Mouse (Mus musculus) spleen, postnatal 4 days (tissue): Measurements from ENCODE around the gene Snap91.

Experiments used
- DNase-seq, 2 experiments: peaks; one replicate each; pipeline ENCODE4 v3.0.0; 2022; ENCODE audit warnings: low spot score in 2 of 2

Snap91 gene

GRCm38 (mm10) chr9:86880113-86880972, at the start of gene Snap91:
Snap91 (minus strand) TSS chr9:86880654.
- DNase-seq, result peak in 1 of 2 experiments; percentile 60

GRCm38 (mm10) chr9:86926519-86926918, 46.1 kb upstream of the Snap91 start:
- no peak for DNase-seq

GRCm38 (mm10) chr9:86925688-86926087, 45.2 kb upstream of the Snap91 start:
- DNase-seq, result no peak

GRCm38 (mm10) chr9:86922430-86922829, 42.0 kb upstream of the Snap91 start:
- DNase-seq, result no peak

GRCm38 (mm10) chr9:86916543-86916942, 36.1 kb upstream of the Snap91 start:
- no peak for DNase-seq

GRCm38 (mm10) chr9:86899502-86900199, 19.2 kb upstream of the Snap91 start:
- no peak for DNase-seq

DNA sequence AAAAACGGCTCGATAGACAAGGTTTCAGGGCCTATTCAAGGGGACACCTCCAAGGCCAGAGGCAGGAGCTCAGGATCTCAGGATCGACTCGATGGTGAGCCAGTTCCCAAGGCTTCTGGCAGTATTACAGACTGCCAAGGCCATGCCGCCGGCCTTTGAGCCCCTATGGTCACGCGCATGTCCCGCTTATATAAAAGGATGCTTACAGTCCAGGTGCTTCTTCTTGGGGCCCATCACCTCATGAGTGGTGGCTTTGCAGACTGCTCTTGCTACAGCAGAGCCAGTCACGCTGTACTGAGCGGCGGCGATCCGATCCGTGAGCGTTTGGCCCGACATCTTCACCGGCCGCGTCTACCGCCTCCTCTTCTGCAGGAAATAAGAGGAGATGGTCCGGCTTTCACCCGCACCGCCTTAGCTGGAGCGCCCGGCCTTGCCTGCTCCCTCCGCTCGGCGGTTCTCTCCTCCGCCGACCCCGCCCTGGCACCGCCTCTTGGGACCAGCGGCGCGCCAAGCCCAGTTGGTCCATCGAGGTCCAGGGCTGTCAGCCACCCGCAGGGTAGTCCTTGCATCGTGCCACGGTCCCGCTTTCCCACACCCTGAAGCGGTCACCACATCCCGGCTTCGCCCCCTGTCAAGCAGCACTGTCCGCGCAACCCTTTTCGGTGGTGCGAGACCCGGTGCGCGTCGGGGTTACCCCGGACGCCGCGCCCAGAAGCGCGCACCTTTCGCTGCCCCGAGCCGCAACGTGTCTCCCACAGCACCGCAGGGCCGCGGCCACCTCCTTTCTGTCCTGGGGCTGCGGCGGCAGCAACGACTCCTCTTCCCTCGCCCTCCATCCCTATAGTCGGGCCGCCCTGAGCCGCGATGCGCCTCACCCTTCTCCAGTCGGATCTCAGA, 990 bp downstream of the Snap91 start:
- DNase-seq, result no peak

DNA sequence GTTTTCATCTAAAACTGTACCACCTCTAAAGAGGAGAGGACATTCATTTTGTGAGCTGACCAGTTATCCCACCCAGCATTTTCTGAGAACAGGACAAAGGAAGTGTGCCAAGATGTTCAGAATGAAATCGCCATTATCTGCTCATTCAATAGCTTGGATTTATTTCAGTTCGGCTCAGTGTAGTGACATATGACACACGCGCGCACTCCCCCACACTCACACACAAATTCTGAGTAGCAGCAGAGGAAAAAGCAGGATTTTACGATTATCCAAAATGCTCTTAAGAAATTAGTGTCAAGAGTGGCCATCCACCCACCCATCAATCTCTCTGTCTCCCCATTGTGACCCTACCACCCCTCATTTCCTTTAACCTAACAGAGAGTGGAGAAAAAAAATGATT, 1.7 kb downstream of the Snap91 start:
- no peak for DNase-seq

DNA sequence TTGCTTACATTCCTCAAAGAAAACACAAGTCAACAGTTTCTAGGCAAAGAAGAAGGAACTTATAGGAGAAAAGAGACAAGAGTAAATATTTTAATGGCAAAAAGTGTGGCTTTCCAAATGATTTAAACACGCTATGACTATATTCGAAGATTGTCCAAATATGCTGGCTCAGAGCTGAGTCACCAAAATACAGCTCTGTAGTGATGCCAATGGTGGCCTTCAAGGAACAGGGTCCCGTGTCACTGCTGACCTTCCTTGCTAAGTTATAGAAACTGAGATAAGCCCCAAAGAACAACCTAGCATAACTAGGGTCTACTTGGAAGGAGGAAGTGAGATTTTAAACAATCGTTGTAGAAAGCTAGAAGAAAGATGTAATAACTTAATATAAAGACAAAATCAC, 6.8 kb downstream of the Snap91 start:
- no peak for DNase-seq

- peak in 1 of 2 experiments; percentile 34 for DNase-seq
Observed at GRCm38 (mm10) chr9:86869586-86870338, 10.7 kb downstream of the Snap91 start.

GRCm38 (mm10) chr9:86858101-86858500, 22.4 kb downstream of the Snap91 start:
- DNase-seq, result no peak

GRCm38 (mm10) chr9:86857626-86858025, 22.8 kb downstream of the Snap91 start:
- DNase-seq, result no peak

DNA sequence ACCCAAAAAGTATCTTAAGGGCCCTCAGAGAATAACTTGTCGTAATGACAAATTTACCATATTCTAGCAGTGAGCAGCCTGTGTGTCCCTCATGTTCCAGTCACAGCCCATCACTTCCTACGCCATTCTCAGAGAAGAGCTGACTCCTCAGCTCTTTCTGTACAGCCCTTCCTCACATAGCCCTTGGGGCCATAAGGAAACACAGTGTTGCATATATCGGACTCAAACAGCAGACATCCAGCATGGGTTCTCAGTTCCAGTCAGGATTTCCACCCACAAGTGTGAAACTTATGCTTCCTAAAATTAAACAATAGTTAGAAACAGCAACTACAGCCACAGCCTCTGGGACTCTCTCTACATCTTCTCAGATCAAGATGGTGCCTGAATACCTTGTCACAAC, 27.6 kb downstream of the Snap91 start:
- DNase-seq, result no peak

DNA sequence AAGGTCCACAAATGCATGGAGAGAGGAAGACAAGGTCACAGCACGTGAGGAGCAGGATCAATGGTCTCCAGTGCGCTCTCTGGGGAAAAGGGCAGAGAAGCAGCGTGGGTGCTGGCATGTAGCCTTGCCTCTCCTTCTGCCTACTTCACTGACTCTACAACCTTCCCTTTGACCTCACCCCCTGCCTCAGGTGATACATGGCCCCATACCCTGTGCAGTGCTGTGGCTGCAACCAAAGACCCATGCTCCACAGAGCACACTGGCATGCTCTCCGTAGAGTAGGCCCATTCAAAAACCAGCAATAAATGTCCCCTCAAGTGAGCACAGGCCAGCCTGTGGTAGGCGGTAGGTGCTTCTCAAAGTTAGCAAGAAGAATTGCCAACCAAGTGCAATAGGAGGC, 28.8 kb downstream of the Snap91 start:
- no peak for DNase-seq

DNA sequence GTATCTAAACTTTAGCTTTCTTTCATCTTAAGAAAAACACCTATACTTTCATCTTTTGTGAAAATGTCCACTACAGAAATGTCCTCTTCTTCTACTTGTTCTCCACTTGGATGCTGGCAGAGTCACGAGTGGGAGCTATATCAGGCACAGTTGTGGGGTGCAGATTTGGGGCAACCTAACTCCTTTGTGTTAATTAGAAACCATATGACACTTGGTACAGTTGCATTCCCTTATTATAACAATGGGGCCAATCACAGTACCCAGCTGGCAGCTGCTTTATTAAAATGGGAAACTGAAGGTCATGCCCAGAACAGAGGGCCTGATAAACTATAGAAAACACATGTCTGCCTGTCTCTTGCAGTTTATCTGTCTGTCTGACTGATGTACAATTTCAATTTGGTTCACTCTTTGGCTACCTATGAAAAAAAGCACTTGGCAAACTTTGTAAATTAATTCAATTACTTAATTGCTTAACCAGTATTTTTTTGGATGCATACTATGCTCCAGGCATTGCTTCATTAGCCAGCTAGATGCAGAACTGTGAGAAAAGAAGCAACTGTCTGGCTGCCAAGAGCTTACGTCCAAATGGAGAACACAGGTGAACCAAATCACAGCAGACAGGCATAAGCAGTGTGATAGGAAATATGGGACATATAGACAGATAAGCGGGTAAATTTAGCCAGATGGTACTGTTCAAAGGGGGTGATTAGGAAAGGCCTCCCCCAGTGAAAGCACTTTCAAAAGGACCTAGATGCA, 29.8 kb downstream of the Snap91 start:
- no peak for DNase-seq

DNA sequence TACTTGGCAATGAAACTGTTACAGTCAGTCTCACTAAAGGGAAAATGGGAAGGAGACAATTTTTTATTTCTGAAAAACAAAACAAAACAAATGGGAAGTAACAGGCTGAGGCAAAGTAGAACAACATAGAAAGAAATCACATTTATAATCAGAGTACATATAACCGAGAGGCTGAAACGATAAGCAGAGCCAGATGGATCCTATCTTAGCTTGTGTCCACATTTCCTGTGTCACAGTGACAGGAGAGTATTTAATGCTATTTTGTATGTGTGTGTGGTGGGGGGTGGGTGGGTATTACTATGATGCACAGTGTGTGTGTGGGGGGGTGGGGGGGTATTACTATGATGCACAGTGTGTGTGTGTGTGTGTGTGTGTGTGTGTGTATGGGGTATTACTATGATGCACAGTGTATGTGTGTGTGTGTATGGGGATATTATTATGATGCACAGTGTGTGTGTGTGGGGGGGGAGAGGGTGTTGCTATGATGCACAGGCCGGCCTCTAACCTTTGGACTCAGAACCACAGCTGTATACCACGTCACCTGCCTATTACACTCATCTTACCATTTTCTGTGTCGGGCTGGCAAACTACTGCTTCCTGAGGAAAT, 36.6 kb downstream of the Snap91 start:
- no peak for DNase-seq

GRCm38 (mm10) chr9:86829792-86830191, 50.7 kb downstream of the Snap91 start:
- DNase-seq, result no peak

- DNase-seq, result no peak
Observed at GRCm38 (mm10) chr9:86829034-86829433, 51.4 kb downstream of the Snap91 start.

DNA sequence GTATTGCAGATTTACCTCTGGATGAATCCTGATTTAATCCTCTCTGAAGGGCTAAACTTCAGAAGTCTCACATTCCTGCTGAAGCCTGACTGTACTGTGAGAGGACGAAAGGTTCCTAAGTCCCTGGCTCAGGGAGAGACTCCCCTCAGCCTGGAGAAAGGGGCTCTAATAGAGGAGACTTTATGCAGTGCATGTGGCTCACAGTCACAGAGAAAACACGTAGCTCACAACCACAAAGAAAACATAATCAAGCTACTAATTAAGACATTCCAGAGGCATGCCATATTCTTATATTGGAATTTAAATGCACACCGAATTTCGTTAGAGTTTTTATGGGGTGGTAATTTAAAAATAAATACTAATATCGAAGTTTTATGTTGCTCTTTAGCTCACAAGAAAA, 61.1 kb downstream of the Snap91 start:
- no peak for DNase-seq

DNA sequence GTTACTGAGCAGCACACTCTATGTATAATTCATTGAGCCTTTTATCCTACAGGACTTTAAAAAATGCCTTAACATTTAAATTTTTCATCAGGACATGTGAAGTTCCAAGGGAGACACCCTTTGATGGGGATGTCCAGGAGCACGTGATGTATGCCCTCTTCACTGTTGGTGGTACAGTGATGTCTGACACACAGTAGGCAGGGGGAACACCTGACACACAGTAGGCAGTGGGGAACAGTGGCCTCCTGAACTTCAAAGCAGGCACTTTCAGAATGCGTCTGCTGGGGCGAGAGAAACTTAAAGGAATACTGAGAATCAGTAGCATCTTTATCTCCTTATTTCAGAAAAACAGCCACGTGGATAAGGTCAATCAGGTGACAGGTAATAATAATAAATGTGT, 62.8 kb downstream of the Snap91 start:
- no peak for DNase-seq
